Mouse (Mus musculus) CD4-positive naive resting alpha-beta T cell, adult 76 days (primary cell): ENCODE measurements around the gene Orai2. TPM values are rescaled to one million over a fixed set of nuclear protein-coding genes. Genes with fewer than 3 reads are reported as not detected.

Experiments
- total RNA-seq: library from RNA; stranded (reverse); gene quantifications from one replicate; pipeline ENCODE4 v1.2.4, GENCODE M21; 2023

Orai2 gene
- 168 TPM for total RNA-seq

DNA sequence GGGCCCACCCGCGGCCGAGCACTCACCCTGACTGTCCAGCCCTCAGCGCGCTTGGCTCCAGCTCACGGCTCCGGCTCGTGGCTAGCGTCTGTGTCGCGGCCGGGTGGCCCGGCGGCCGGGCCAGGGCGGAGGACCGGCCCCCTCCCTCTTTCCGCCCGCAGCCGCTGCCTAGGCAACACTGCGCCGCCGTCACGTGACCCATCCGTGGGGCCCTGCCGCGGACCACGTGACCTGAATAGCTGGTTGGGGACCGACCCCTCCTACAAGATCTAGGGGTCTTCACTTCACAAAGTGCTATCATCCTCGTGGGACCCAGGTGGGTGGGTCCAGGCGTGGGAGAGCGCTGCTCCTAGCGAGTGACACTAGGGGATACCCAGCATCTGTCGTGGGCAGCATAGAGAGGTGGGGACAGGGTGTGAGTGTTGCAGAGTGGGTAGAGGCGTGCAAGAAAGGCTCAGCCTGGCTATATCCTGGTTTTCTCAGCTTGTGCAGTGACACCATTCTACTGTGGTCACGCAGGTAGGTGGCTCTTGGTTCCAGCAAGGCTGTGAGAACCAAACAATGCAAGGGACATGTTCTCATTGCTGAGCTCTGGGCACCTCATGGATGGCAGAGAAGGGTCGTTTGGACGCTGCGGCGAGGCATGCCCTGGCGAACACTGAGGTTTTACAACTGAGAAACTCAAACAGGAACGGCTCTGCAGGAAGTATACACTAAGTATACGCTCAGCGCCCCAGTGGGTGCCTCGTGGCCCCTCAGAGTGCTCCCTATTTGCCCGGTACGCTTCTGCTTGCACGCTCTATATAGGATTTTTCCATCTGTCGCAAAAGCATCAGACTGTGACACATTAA is at the start of gene Orai2:
TSS of gene Orai2 (minus strand) at position 202 of the 851 bp plus-strand sequence.

DNA sequence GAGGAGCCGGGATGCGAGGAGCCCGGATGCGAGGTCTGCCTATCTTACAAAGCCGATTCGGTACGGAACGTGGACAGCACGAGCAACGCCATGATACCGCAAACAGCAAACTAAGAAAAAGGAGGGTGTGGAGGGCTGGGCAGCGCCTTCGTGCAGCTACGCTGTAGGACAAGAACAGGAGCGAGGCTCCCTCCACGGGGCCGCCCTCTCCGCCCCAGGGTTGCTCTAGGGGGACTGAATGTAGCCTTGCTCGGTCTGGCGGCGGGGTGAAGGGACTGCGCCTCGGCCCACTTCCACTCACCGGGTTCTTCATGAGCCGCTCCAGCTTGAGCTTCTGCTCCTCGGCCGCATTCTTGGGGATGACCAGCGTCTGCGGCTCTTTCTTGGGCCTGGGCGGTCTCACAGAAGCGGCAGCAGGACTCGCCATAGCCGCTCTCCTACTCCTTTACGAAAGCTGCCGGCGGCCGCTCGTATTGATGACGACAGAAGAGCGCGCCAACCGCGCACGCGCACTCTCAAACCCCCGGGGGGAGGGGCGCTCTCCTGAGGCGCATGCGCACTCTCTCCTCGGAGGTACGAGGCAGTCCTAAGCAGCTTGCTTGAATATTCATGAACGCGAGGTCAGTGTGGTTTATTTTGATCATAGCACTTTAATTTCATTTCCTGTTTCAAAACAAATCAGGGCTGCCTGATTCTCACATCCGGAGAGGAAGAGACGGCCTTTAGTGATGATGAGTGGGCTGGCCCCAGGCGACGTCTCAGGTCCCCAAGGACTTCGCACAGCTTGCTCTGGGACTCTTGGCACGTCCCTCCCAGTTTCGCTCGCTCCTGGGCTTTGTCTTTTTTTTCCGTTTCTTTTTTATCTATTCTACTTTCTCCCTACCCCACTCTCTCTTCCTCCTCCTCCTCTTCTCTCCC is 28.2 kb upstream of the Orai2 start, which contains the start of gene Prkrip1:
TSS of gene Prkrip1 (minus strand) at position 490 of the 918 bp plus-strand sequence.

DNA sequence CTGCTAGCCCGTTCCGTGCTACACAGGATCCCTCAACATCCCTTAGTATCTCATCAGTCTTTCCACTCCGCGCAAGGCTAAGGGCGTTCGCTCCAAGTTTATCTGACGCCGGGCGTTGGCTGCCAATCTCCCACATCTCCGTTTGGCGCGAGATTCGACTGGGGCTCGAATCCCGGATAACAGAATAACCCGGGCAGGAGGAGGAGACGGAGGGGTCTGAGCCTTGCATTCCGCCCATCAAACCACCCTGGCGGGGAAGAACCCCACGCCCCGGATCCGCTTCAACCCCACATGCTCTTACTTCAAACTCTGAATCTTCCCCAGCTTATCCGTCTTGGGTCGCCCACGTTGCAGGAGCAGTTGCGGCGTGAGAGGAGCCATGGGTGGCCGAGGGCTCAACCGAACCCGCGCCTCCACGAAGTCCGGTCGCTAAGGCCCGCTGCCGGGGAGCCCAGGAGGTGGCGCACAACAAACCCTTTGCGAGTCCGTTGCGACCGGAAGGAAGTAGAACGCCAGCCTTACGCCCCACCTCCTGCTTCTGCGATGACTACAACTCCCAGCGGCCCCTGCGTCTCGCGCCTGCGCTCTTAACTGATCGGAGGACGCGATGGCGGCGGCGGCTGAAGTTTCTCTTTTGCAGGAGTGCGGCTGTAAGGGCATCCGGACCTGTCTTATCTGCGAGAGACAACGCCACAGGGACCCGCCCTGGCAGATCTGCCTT is 34.8 kb downstream of the Orai2 start, which contains the start of the genes Lrwd1 and Alkbh4:
TSS of gene Lrwd1 (minus strand) at position 504 of the 721 bp plus-strand sequence.
TSS of gene Alkbh4 (plus strand) at position 576 of the 721 bp plus-strand sequence.

DNA sequence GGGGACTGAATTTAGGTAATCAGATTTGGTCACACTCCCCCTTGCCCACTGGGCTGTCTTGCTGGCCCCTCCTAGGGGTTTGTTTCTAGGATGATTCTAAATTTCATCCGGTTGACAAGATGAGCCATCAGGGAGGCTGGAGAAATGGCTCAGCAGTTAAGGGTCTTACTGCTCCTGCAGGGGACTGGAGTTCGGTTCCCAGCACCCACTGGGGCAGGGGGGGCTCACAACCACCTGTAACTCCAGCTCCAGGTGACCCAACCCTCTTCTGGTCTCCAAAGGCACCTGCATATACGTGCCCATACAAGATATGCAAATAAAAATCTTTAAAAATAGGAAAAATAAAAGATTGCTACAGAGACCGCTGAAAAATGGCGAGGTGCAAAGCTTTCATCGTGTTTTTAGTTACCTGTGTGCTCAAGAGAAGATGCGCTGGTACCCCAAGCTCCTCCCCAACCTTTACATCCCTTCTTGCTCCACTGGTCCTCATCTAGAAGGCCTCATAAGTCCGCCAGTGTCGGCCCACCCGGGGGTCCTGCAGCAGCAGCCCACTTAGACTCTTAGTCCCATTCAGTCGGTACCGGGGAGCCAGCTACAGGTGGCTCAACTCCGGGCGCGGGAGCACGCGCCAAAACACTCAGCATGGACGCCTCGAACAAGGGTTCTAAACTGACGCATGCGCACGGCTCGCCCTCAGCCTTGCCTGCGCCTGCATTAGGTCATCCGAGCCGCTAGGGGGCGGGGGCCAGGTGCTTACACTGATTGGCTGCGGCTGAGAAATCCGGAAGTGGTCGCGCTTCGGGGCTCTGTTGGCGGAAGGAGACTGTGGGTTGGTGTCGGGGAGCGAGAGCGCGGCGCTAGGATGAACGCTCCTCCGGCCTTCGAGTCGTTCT is 54.4 kb downstream of the Orai2 start, which contains the start of gene Polr2j:
TSS of gene Polr2j (plus strand) at position 741 of the 893 bp plus-strand sequence.

Other genes starting within 250 kb of the Orai2 start
- 54.6 TPM for gene Ywhag, start 236.1 kb downstream of the Orai2 start, total RNA-seq
- not detected for gene Ssc4d, start 196.2 kb downstream of the Orai2 start, total RNA-seq
- not detected for gene Zp3, start 190.6 kb downstream of the Orai2 start, total RNA-seq
- gene Dtx2, start 175.9 kb downstream of the Orai2 start, total RNA-seq, result 30.5 TPM
- gene Upk3b, start 132.2 kb downstream of the Orai2 start, total RNA-seq, result not detected
- not detected for gene Upk3bl, start 116.2 kb downstream of the Orai2 start, total RNA-seq
- gene Rasa4, start 86.8 kb downstream of the Orai2 start, total RNA-seq, result 8.0 TPM
- gene Polr2j, start 54.1 kb downstream of the Orai2 start, total RNA-seq, result 44.6 TPM
- 41.4 TPM for gene Lrwd1, start 34.6 kb downstream of the Orai2 start, total RNA-seq
- 24.5 TPM for gene Alkbh4, start 34.6 kb downstream of the Orai2 start, total RNA-seq
- 29.5 TPM for gene Prkrip1, start 28.2 kb upstream of the Orai2 start, total RNA-seq
- 2.2 TPM for gene Sh2b2, start 75.8 kb upstream of the Orai2 start, total RNA-seq